Mouse (Mus musculus): ENCODE results near the gene Cped1.

GRCm38 (mm10) chr6:22180316-22180715, 194.6 kb downstream of the Cped1 start:
- no peak for TF ChIP-seq CTCF (IDR thresholded peaks at IDR 0.05)
- no peak for TF ChIP-seq EP300 (IDR thresholded peaks at IDR 0.05)
